Mouse (Mus musculus): ENCODE results near the gene Phf8. TPM values are rescaled to one million over a fixed set of nuclear protein-coding genes. Genes with fewer than 3 reads are reported as not detected.
"Not testable (repeated sequence)": the region's sequence is repeated elsewhere in the genome, so short reads cannot be mapped to it uniquely, and the experiment has no call there.

Phf8 gene
- total RNA-seq (2021) = 10 to 100 TPM; 15.6 to 20.5 TPM

GRCm38 (mm10) chrX:151520458-151521322, at the start of gene Phf8:
Phf8 (plus strand) TSS chrX:151520672.
- DNase-seq = peak; percentile 96

- no peak for DNase-seq
These were observed 32.3 kb upstream of the Phf8 start for GRCm38 (mm10) chrX:151488128-151488527.

- not testable (repeated sequence) for DNase-seq
These were observed 27.2 kb upstream of the Phf8 start for GRCm38 (mm10) chrX:151493269-151493668.

- no peak for DNase-seq
These were observed 23.9 kb upstream of the Phf8 start for GRCm38 (mm10) chrX:151496596-151496995.

GRCm38 (mm10) chrX:151508536-151508935, 11.9 kb upstream of the Phf8 start:
- no peak for DNase-seq

- DNase-seq = no peak
These were observed 10.6 kb upstream of the Phf8 start for GRCm38 (mm10) chrX:151509906-151510305.

- no peak for DNase-seq
These were observed 7.4 kb upstream of the Phf8 start for GRCm38 (mm10) chrX:151513066-151513465.

GRCm38 (mm10) chrX:151513694-151514093, 6.8 kb upstream of the Phf8 start:
- no peak for DNase-seq

- DNase-seq = no peak
These were observed 2.3 kb upstream of the Phf8 start for GRCm38 (mm10) chrX:151518181-151518580.

- no peak for DNase-seq
These were observed 380 bp upstream of the Phf8 start for GRCm38 (mm10) chrX:151520127-151520457.

GRCm38 (mm10) chrX:151521786-151522522, 1.5 kb downstream of the Phf8 start:
- DNase-seq = peak; percentile 12

GRCm38 (mm10) chrX:151553356-151553755, 32.9 kb downstream of the Phf8 start:
- DNase-seq = no peak

GRCm38 (mm10) chrX:151575166-151575565, 54.7 kb downstream of the Phf8 start:
- DNase-seq = no peak

- DNase-seq = no peak
These were observed 122.9 kb downstream of the Phf8 start for GRCm38 (mm10) chrX:151643386-151643785.

- no peak for DNase-seq
These were observed 133.3 kb downstream of the Phf8 start for GRCm38 (mm10) chrX:151653744-151654143.

- no peak for DNase-seq
These were observed 154.2 kb downstream of the Phf8 start for GRCm38 (mm10) chrX:151674492-151675171.

Other genes starting within 250 kb of the Phf8 start
- gene Fam120c, start 176.5 kb upstream of the Phf8 start, total RNA-seq (2021) = 10 to 100 TPM; 11.0 to 11.6 TPM